Mouse (Mus musculus) thymus, postnatal 4 days (tissue): Measurements from ENCODE around the gene Ncoa1.

Source experiments
- DNase-seq: peaks from one replicate; pipeline ENCODE4 v3.0.0; 2021

Gene Ncoa1

GRCm38 (mm10) chr12:4206106-4206505, 270.9 kb downstream of the Ncoa1 start:
- DNase-seq: no peak

DNA sequence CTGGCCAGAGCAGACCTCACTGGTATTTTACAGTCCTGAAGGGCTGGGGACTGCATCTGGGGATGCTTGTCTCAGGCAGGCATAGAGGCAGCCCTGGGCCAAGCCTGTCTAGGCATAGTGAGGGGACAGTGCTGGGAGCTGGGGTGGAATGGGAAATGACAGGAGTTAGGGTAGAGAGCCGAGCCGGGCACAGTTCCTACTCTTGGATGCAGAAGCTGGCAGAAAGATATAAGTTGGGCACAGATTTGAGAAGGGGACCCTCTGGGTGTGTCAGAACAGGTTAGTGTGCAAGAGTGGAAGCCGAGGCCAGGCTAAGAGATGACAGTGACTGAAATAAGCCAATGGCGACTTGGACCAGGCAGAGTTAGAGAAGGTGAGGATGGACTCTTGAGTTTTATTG, 274.8 kb downstream of the Ncoa1 start:
- DNase-seq: no peak

DNA sequence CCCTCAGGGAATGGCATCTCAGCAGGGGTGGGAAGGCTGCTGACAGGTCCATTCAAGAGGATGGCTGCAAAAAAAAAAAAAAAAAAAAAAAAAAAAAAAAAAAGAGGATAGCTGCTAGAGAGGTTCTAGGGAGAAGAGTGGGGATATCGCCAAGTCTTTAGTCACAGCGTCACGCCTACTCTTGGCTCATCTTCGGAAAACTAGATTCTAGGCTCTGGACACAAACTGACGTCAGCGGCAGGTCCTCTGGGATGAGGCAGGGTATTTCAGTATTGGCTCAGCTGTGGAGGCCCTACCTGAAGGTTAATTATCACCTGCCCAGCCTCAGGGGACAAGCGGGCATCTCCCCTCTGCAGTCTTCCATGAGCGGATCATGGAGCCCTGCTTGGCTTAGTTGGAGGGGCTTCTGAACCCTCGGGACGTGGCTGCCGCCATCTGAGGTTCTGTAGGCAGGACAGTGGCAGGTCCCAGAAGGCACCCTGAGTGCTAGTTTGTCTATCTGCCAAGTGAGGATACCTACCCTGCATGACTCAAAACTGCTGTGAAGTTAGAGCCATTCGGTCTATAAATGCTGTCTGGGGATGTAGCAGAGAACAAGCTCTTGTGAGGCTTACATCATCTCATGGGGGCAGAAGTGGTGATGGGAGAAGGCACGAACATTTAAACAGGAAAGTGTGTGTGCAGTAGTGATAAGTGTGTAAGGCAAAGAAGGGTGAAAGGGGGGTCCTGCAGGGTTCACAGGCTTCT, 275.4 kb downstream of the Ncoa1 start:
- no peak for DNase-seq

DNA sequence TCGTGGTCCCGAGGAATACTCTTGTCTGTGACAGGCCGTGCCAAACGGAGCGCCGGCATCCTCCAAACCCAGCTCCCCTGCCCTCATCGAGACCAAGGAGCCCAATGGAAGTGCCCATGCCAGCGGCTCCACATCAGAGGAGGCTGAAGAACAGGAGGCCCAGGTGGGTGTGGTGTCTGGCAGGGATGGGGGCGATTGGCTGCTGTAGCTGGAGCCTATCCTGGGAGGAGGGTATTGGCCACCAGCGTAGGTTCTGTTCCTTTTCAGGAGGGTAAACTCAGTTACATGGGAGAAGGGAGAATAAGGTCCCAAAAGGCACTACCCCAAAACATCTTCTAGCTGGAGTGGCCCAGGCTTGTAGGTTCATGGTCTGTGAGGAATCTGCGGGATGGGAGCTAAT, 277.7 kb downstream of the Ncoa1 start:
- no peak for DNase-seq

- no peak for DNase-seq
Measured at GRCm38 (mm10) chr12:4198702-4199101, 278.3 kb downstream of the Ncoa1 start.
